Mouse (Mus musculus) embryonic stem cell, embryonic (primary cell): ENCODE results near the gene Ust.

Experiments used
- CTCF ChIA-PET, 4 experiments: fragments of 300-600 bp in 2 of 4; fragments of 350-600 bp in 2 of 4; sonication (Branson Sonifier 250); formaldehyde crosslinking; loops; one replicate each; lab custom pipeline; 2022; ENCODE audit warnings: inconsistent platforms in 2 of 4; lab: Charles Lee
- POLR2A ChIA-PET, 4 experiments: fragments of 300-600 bp in 2 of 4; fragments of 350-600 bp in 2 of 4; sonication (Branson Sonifier 250); formaldehyde crosslinking; loops; one replicate each; lab custom pipeline; 2022; ENCODE audit warnings: antibody characterized with exemption in 4 of 4, inconsistent platforms in 1 of 4; lab: Charles Lee

Gene Ust

DNA sequence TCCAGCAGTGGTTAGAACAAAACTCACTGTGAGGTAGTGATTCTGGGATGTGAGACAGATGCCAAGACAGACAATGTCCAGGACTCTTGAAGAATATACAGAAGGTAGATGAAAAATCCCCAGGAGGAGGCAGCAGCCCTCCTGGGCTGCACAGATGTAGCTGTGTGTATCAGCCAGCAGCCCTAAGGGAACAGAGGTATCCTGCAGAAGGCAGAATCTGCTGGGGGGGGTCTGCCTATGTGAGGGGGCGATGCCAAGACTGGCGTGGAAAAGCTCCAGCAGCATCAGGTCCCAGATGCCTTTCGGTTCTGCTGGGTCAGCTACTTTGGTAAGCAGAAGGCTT lies 342.6 kb downstream of the Ust start:
- ChIA-PET POLR2A (interaction anchor here in 2 of 4 experiments (0.5 to 1.1 kb wide), 2 partner anchors 61 to 467 kb away, joined by 4 read pairs; no protein-coding TSS in a partner anchor), CTCF (interaction anchor here in 1 of 4 experiments (1.0 kb wide), 1 partner anchor 21 kb away, joined by 4 read pairs; no protein-coding TSS in a partner anchor)

DNA sequence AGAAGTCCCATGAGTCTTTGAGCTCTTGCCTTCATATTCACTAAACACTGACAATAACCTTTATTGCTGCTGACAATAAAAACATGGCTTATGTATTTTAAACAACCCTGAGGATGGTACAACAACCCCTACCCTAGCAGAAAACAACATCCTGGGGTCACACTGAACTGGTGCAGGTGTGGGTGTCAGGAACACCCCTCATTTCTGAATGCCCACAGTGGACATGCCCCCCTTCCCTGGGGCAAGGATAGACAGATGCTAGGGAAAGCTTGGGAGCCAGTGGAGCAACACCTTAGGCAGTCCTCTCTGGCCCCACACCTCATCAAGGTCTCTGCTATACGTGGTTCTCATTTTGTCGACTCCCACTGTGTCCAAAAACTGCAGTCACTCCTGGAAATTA lies 343.9 kb downstream of the Ust start:
- POLR2A ChIA-PET, result interaction anchor here in 2 of 4 experiments (0.6 to 0.8 kb wide), 2 partner anchors 316 to 343 kb away, joined by 4 to 5 read pairs; no protein-coding TSS in a partner anchor
- CTCF ChIA-PET, result no interaction called here

DNA sequence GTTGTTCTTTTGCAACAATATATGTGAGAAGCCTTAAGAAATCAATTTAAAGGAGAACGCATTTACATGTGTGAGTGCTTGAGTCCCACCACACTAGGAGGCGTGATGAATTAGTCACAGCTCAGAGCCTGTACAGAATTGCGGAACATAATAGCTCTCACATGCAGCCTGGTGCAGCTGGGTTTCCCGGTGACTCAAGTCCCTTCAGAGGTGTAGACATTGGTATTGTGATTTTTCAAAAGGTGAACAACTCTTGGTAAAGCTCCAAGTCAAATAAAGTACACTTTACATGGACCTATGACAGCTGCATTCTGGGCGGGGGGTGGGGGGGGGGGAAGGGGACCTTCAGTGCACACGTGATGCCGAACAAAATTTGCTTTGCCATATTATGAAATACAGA lies 344.4 kb downstream of the Ust start:
- ChIA-PET CTCF (no interaction called here), POLR2A (interaction anchor here in 2 of 4 experiments (0.6 to 1.4 kb wide), 3 partner anchors 11 to 343 kb away, joined by 4 to 5 read pairs (median 4); no protein-coding TSS in a partner anchor)

DNA sequence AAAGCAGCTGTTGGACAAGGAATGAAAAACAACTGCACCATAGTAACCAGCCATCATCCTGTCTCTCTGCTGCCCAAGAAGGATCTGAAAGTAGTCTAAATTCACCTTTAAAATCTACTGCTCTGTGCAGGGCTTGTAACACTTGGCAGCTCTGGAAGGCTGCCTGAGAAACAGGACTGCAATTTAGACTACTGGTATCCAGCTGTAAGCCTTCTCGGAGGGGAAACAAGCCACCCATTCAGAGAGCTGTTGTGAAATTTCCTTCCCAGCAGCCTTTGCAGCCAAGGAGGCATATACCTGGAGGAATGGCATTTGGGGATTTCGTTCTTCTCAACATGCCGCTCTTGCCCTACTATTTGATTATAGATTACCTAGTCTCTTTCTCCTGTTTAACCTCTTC lies 345.6 kb downstream of the Ust start:
- POLR2A ChIA-PET, result interaction anchor here in 2 of 4 experiments (1.3 to 1.4 kb wide), 3 partner anchors 12 to 59 kb away, joined by 3 to 4 read pairs (median 3); no protein-coding TSS in a partner anchor
- CTCF ChIA-PET, result no interaction called here

DNA sequence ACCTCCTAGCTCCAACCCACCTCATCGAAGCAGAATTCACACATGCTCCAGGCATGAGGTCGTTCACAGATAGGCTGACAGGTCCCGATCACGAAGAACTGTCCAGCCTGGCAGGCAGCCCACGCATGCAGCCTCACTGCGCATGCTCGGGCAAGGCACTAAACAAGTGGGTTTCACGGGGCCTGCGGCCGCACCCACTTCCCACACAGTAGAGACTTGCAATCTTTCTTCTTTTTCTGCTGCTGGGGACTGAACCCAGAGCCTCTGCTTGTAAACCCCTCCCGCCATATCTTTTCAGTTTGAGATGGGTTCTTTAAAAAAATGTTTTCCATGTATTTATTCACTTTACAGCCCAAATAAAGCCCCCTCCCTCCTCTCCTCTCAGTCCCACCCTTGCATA lies 347.1 kb downstream of the Ust start:
- POLR2A ChIA-PET, result interaction anchor here in 2 of 4 experiments (0.8 to 1.4 kb wide), 3 partner anchors 11 to 57 kb away, joined by 3 read pairs; no protein-coding TSS in a partner anchor

More for the DNA sequence above, 347.1 kb downstream of the Ust start:
- CTCF ChIA-PET, result interaction anchor here in 1 of 4 experiments (0.6 kb wide), 1 partner anchor 41 kb away, joined by 3 read pairs; no protein-coding TSS in a partner anchor
